Mouse (Mus musculus) ES-Bruce4 (cell line): Measurements from ENCODE around the gene Cacng4.

Source experiments
- CTCF ChIP-seq: IDR thresholded peaks from one replicate; pipeline ENCODE4 v1.8.1; 2011; ENCODE audit warnings: low read depth, low read length
- EP300 ChIP-seq: IDR thresholded peaks from 2 replicates; pipeline ENCODE4 v1.6.1; 2011; ENCODE audit warnings: low read depth, low read length; ENCODE audit not compliant: insufficient read depth
- POLR2A ChIP-seq: IDR thresholded peaks from one replicate; pipeline ENCODE4 v1.8.1; 2011; ENCODE audit warnings: low read length; ENCODE audit not compliant: insufficient read depth

- TF ChIP-seq CTCF (no peak), POLR2A (no peak), EP300 (no peak)
Observed at GRCm38 (mm10) chr11:107710379-107710778, 84.0 kb downstream of the Cacng4 start.
